Mouse (Mus musculus) kidney, adult 11 months (tissue): ENCODE measurements around the gene Lgals3.
"Not testable (repeated sequence)": the region's sequence is repeated elsewhere in the genome, so short reads cannot be mapped to it uniquely, and the experiment has no call there.

Experiments
- DNase-seq: peaks from one replicate; pipeline ENCODE4 v3.0.0; 2022

The Lgals3 gene

GRCm38 (mm10) chr14:47367461-47367860, at the start of gene Lgals3:
Lgals3 (plus strand) TSS chr14:47367751.
- DNase-seq: peak; percentile 83

- DNase-seq: no peak
Observed at GRCm38 (mm10) chr14:47319362-47319761, 48.2 kb upstream of the Lgals3 start.

- DNase-seq: not testable (repeated sequence)
Observed at GRCm38 (mm10) chr14:47321581-47321980, 46.0 kb upstream of the Lgals3 start.

- no peak for DNase-seq
Observed at GRCm38 (mm10) chr14:47325965-47326761, 41.4 kb upstream of the Lgals3 start.

- DNase-seq: no peak
Observed at GRCm38 (mm10) chr14:47327347-47327746, 40.2 kb upstream of the Lgals3 start.

GRCm38 (mm10) chr14:47331920-47332319, 35.6 kb upstream of the Lgals3 start:
- no peak for DNase-seq

GRCm38 (mm10) chr14:47334819-47335218, 32.7 kb upstream of the Lgals3 start:
- DNase-seq: peak; percentile 50

GRCm38 (mm10) chr14:47335300-47335699, 32.3 kb upstream of the Lgals3 start:
- DNase-seq: no peak

- DNase-seq: no peak
Observed at GRCm38 (mm10) chr14:47340231-47340925, 27.2 kb upstream of the Lgals3 start.

- no peak for DNase-seq
Observed at GRCm38 (mm10) chr14:47341811-47342291, 25.7 kb upstream of the Lgals3 start.

GRCm38 (mm10) chr14:47346715-47347114, 20.8 kb upstream of the Lgals3 start:
- no peak for DNase-seq

- no peak for DNase-seq
Observed at GRCm38 (mm10) chr14:47350974-47351373, 16.6 kb upstream of the Lgals3 start.

GRCm38 (mm10) chr14:47352272-47352671, 15.3 kb upstream of the Lgals3 start:
- DNase-seq: no peak

GRCm38 (mm10) chr14:47353240-47353639, 14.3 kb upstream of the Lgals3 start:
- no peak for DNase-seq

GRCm38 (mm10) chr14:47354111-47354577, 13.4 kb upstream of the Lgals3 start:
- DNase-seq: peak; percentile 52

- DNase-seq: no peak
Observed at GRCm38 (mm10) chr14:47354948-47355347, 12.6 kb upstream of the Lgals3 start.

- no peak for DNase-seq
Observed at GRCm38 (mm10) chr14:47356622-47357021, 10.9 kb upstream of the Lgals3 start.

- no peak for DNase-seq
Observed at GRCm38 (mm10) chr14:47359610-47360009, 7.9 kb upstream of the Lgals3 start.

- no peak for DNase-seq
Observed at GRCm38 (mm10) chr14:47361418-47361817, 6.1 kb upstream of the Lgals3 start.

GRCm38 (mm10) chr14:47361899-47362298, 5.7 kb upstream of the Lgals3 start:
- no peak for DNase-seq

GRCm38 (mm10) chr14:47364742-47365449, 2.7 kb upstream of the Lgals3 start:
- DNase-seq: no peak

GRCm38 (mm10) chr14:47366881-47367321, 650 bp upstream of the Lgals3 start:
- DNase-seq: peak; percentile 26

- DNase-seq: no peak
Observed at GRCm38 (mm10) chr14:47369741-47370140, 2.2 kb downstream of the Lgals3 start.
